Mouse (Mus musculus) heart, adult 2 months (tissue): ENCODE results near the gene Sesn2. TPM values are rescaled to one million over a fixed set of nuclear protein-coding genes. Genes with fewer than 3 reads are reported as not detected.

Experiments
- DNase-seq, 2 experiments: peaks; one replicate each; pipeline ENCODE4 v3.0.0; 2021
- H3K27ac ChIP-seq: fragments of 200-600 bp; 2 replicates; pipeline ENCODE4 v1.8.1; 2022
- H3K27me3 ChIP-seq: fragments of 200-500 bp; 2 replicates; pipeline ENCODE4 v1.6.1; 2012; ENCODE audit warnings: mild to moderate bottlenecking, low read length, inconsistent platforms, mixed read lengths; ENCODE audit not compliant: control insufficient read depth, insufficient read depth
- H3K36me3 ChIP-seq: fragments of 200-500 bp; 2 replicates; pipeline ENCODE4 v1.6.1; 2012; ENCODE audit warnings: low read length, inconsistent platforms; ENCODE audit not compliant: control insufficient read depth, insufficient read depth
- H3K4me1 ChIP-seq: fragments of 200-500 bp; 2 replicates; pipeline ENCODE4 v1.6.1; 2011; ENCODE audit warnings: low read length; ENCODE audit not compliant: control insufficient read depth, insufficient read depth
- H3K4me3 ChIP-seq: fragments of 200-600 bp; 2 replicates; pipeline ENCODE4 v1.8.1; 2022
- H3K79me2 ChIP-seq: fragments of 200-500 bp; replicated peaks from 2 replicates; pipeline ENCODE4 v1.6.1; 2012; ENCODE audit warnings: mild to moderate bottlenecking, inconsistent platforms, low read length, moderate library complexity, mixed read lengths; ENCODE audit not compliant: control insufficient read depth, insufficient read depth
- H3K9ac ChIP-seq: fragments of 200-500 bp; 2 replicates; pipeline ENCODE4 v1.6.1; 2012; ENCODE audit warnings: low read depth, mild to moderate bottlenecking, control low read depth, inconsistent platforms, low read length, mixed read lengths
- CTCF ChIP-seq: fragments of 200-600 bp; IDR thresholded peaks from 2 replicates; pipeline ENCODE4 v1.8.1; 2022; ENCODE audit warnings: antibody characterized with exemption, mild to moderate bottlenecking, moderate library complexity
- EP300 ChIP-seq: fragments of 200-500 bp; IDR thresholded peaks from 2 replicates; pipeline ENCODE4 v1.6.1; 2011; ENCODE audit warnings: low read depth, low read length, control low read depth; ENCODE audit not compliant: insufficient read depth
- POLR2A ChIP-seq: fragments of 200-500 bp; IDR thresholded peaks from 2 replicates; pipeline ENCODE4 v1.6.1; 2011; ENCODE audit warnings: mild to moderate bottlenecking, low read depth, low read length, control low read depth; ENCODE audit not compliant: insufficient read depth
- WGBS: fragments of 180-500 bp; shearing (Covaris S2); methylation state at CpG from one replicate; pipeline ENCODE4 v1.1.7; 2018; 5-methylcytosine and 5-hydroxymethylcytosine counted together
- intact Hi-C: fragments of 180-260 bp; cut with DNase I; formaldehyde crosslinking; loops from one replicate; pipeline ENCODE4 v1.15.1; 2025
- polyA plus RNA-seq: library from polyadenylated mRNA; depleted of rRNA; stranded (reverse); fragments of >200 nt; gene quantifications from 2 replicates; pipeline ENCODE4 v1.2.3, GENCODE M21; 2012
- total RNA-seq, 2 experiments: library from RNA; stranded (reverse); gene quantifications; 2 replicates each; pipeline ENCODE4 v1.2.3; 2021

The Sesn2 gene
- total and polyA plus RNA-seq, 3 experiments: 2.5 to 3.4 (median 3.3) TPM

DNA sequence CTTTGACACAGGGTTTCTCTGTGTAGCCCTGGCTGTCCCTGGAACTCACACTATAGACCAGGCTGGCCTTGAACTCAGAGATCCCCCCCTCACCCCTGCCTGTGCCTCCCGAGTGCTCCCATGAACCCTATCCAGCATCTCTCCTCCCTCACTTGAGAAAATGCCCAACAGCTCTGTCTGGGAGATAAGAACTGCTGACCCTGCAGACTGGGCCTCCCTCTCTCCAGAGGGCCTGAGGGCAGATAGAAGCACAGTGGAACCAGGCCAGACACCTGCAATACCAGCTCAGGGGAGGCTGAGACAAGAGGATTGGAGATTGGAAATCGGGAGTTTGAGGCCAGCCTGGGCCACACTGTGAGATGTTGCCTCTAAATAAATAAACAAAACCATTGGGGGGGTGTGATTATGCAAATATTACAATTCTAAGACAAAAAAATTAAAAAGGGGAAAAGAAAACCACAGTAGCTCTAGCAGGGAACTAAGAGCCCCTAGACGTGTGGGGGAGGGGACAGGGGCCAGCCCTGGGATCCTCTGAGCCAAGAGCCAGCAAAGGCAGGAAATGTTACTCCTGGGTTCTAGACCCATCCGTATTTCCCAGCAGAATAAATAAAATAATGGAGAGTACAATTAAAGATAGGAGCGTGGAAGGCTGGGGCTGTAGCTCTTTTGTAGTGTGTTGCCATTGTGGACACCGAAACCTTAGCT is 5.1 kb downstream of the Sesn2 start:
- TF ChIP-seq POLR2A: no peak
- TF ChIP-seq CTCF: no peak
- no peak for TF ChIP-seq EP300
- Histone ChIP-seq H3K4me1 (no peaks in the 10 kb centered on the region), H3K4me3 (no peak overlapping the region), H3K9ac (no peak overlapping the region), H3K79me2 (no peaks in the 10 kb centered on the region; the same call in 1 of the 2 replicates), H3K36me3 (no peaks in the 10 kb centered on the region), H3K27me3 (no peaks in the 10 kb centered on the region), H3K27ac (no peak overlapping the region)
- WGBS: 66% methylated on average over 6 of the region's 6 CpGs
- DNase-seq: no peak
- intact Hi-C loops: no loop called here

DNA sequence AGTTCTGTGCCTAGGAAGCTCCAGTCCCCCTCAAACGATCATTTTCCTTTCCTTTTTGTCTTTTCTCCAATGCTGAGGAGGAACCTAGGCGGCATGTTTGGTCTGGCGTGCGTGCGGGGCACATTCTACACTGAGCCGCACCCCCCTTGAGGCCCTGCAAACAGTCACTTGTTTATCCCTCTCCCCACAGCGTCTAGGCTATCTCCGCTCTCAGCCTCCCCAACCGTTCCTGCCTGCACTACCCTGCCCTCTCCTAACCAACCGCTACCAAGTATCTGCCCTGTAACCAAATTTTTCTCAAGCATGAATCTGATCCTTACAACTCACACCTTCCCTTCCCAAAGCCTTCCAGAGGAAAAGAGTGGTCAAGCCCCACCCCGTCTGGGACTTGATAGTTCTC is 7.0 kb downstream of the Sesn2 start:
- TF ChIP-seq CTCF (no peak), POLR2A (no peak), EP300 (no peak)
- Histone ChIP-seq H3K9ac (no peak overlapping the region), H3K27me3 (no peaks in the 10 kb centered on the region), H3K4me3 (no peak overlapping the region), H3K4me1 (no peaks in the 10 kb centered on the region), H3K27ac (no peak overlapping the region), H3K36me3 (no peaks in the 10 kb centered on the region), H3K79me2 (no peaks in the 10 kb centered on the region; the same call in 1 of the 2 replicates)
- 82% methylated on average over 11 of the region's 11 CpGs for WGBS
- intact Hi-C loops: no loop called here
- no peak for DNase-seq

- no peak for DNase-seq
- no peaks in the 10 kb centered on the region; the same call in 1 of the 2 replicates for H3K79me2 ChIP-seq
- intact Hi-C loops: no loop called here
- no peaks in the 10 kb centered on the region for H3K27me3 ChIP-seq
- H3K27ac ChIP-seq: no peak overlapping the region
- TF ChIP-seq EP300 (no peak), POLR2A (no peak), CTCF (no peak)
- H3K36me3 ChIP-seq: no peaks in the 10 kb centered on the region
- H3K4me3 ChIP-seq: no peak overlapping the region
- H3K4me1 ChIP-seq: no peaks in the 10 kb centered on the region
- H3K9ac ChIP-seq: no peak overlapping the region
- WGBS: 95% methylated on average over 6 of the region's 6 CpGs
Observed at GRCm38 (mm10) chr4:132501639-132502038, 8.7 kb downstream of the Sesn2 start.

GRCm38 (mm10) chr4:132494271-132494918 is 15.9 kb downstream of the Sesn2 start:
- no peaks in the 10 kb centered on the region for H3K36me3 ChIP-seq
- 86% methylated on average over 20 of the region's 20 CpGs for WGBS
- H3K27me3 ChIP-seq: no peaks in the 10 kb centered on the region
- H3K9ac ChIP-seq: no peak overlapping the region
- no peaks in the 10 kb centered on the region; the same call in 1 of the 2 replicates for H3K4me1 ChIP-seq
- DNase-seq: peak in 1 of 2 experiments; percentile 42
- intact Hi-C loops: no loop called here
- no peaks in the 10 kb centered on the region for H3K79me2 ChIP-seq
- H3K27ac ChIP-seq: no peak overlapping the region
- no peak for TF ChIP-seq POLR2A
- TF ChIP-seq EP300: no peak
- TF ChIP-seq CTCF: no peak
- no peak overlapping the region for H3K4me3 ChIP-seq

DNA sequence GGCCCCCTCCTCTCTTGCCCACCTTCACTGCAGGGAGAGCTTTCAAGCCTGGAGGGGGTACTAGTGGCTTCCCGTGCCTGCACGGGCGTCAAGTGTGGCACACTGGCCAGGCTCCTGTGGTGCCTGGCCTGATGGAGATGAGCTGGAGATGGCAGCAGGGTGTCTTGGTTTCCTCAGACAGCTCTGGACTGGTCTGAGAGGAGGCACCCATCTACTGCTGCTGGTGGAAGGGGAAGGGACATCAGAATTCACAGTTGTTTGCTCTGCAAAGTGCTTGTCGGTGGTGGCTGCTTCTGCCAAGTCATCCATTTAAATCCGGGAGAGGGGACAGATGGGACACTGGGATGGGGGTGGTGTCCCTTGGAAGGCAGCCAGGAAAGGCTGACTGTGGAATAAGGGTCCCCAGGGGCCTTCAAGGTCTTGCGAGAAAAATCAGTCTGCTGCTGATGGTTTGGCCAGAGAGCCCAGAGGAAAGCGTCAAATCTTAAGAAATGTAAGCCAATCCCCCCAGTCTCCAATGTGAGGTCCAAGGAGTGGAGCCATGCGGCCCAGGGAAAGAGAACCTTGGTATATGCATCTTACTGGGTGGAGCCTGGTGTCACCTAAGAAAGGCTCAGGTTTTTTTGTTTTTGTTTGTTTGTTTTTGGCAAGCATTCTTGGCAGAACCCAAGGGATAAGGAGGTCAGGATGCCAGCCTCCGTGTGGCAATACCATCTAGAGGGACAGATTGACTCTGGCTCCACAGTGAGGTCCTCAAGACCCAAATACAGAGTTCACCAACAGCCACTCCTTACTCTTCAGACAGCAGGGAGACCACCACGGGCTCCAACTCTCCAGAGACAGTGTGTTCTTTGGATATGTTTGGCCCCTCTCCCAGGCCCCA is 17.9 kb downstream of the Sesn2 start:
- Histone ChIP-seq H3K36me3 (no peaks in the 10 kb centered on the region), H3K79me2 (no peaks in the 10 kb centered on the region), H3K27me3 (no peaks in the 10 kb centered on the region), H3K27ac (peak overlapping the region; percentile 12; the same call in 1 of the 2 replicates), H3K4me3 (no peak overlapping the region), H3K9ac (no peak overlapping the region), H3K4me1 (no peaks in the 10 kb centered on the region; the same call in none of the 2 replicates)
- peak; percentile 53 to 56 for DNase-seq
- no peak for TF ChIP-seq POLR2A
- TF ChIP-seq EP300: no peak
- TF ChIP-seq CTCF: no peak
- intact Hi-C loops: no loop called here
- 36% methylated on average over 10 of the region's 10 CpGs for WGBS
